Mouse (Mus musculus): ENCODE measurements at regions not wholly inside any gene's neighbourhood (a gene's known extent, or its start where the extent isn't known, plus 50 kb on each side); places are given as distances from the start of the nearest gene placed in this dataset.

GRCm38 (mm10) chr6:75357286-75357685, 1140.3 kb downstream of the Gm9008 start:
- peak; percentile 28 to 55 for DNase-seq

DNA sequence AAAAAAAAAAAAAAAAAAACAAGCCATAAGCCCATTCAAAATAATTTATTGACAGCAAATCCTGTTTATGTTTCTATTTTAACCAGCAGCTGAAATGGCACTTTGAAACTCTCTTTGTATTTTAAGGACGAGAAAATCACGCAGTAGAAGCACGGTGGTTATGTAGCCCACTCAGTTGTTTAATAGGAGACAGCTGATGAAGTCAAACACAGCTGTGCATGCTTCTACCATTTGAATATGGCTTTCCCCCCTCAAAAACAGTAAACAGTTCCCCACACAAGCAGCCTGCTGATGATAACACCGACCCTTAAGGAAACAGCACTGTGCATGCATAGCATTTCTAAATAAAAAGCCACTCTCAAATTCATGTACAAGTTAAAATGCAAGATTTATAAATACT, 1156.5 kb downstream of the Gm9008 start:
- no peak for DNase-seq
